Mouse (Mus musculus) bone marrow, adult 2 months (tissue): ENCODE measurements around the gene Ntn5.

ENCODE experiments used
- CTCF ChIP-seq: fragments of 200-500 bp; IDR thresholded peaks from 2 replicates; pipeline ENCODE4 v1.5.1; 2011; ENCODE audit warnings: low read length, control low read depth; ENCODE audit not compliant: control insufficient read depth, insufficient read depth
- POLR2A ChIP-seq: fragments of 200-500 bp; IDR thresholded peaks from 2 replicates; pipeline ENCODE4 v1.6.1; 2011; ENCODE audit warnings: low read depth, mild to moderate bottlenecking, control low read depth, low read length, borderline replicate concordance; ENCODE audit not compliant: control insufficient read depth

- no peak for TF ChIP-seq POLR2A
- no peak for TF ChIP-seq CTCF
Observed at GRCm38 (mm10) chr7:45693921-45694591, 10.2 kb downstream of the Ntn5 start, which contains the start of gene Sec1.
